Mouse (Mus musculus) left cerebral cortex, postnatal 10 days (tissue): ENCODE measurements around the gene Ifi27l2a. TPM values are rescaled to one million over a fixed set of nuclear protein-coding genes. Genes with fewer than 3 reads are reported as not detected.
"Not testable (repeated sequence)": the region's sequence is repeated elsewhere in the genome, so short reads cannot be mapped to it uniquely, and the experiment has no call there.

ENCODE experiments used
- DNase-seq, 2 experiments: peaks; one replicate each; pipeline ENCODE4 v3.0.0; 2021 to 2022; ENCODE audit warnings: low spot score in 2 of 2, mixed read lengths in 1 of 2; ENCODE audit errors: extremely low spot score in 1 of 2
- intact Hi-C: fragments of 180-260 bp; cut with DNase I; formaldehyde crosslinking; loops from one replicate; pipeline ENCODE4 v1.15.1; 2025
- total RNA-seq, 2 experiments: library from RNA; stranded (reverse); gene quantifications; 2 replicates each; pipeline ENCODE4 v1.2.3; 2021

Gene Ifi27l2a
- 1 to 10 TPM; 3.3 to 5.4 TPM for total RNA-seq

- intact Hi-C loops: loop anchor here (5.0 kb wide), 1 partner anchor 39 kb away; no protein-coding TSS in a partner anchor
- no peak for DNase-seq
Measured at GRCm38 (mm10) chr12:103443524-103443923, at the start of gene Ifi27l2a. Ifi27l2a (minus strand) TSS chr12:103443680.

GRCm38 (mm10) chr12:103492767-103493166 is 49.3 kb upstream of the Ifi27l2a start:
- intact Hi-C loops: loop anchor here (1.0 kb wide), 1 partner anchor 66 kb away; no protein-coding TSS in a partner anchor
- DNase-seq: peak; percentile 53 to 75

- no peak for DNase-seq
- intact Hi-C loops: no loop called here
Measured at GRCm38 (mm10) chr12:103491091-103491730, 47.7 kb upstream of the Ifi27l2a start.

GRCm38 (mm10) chr12:103487750-103488149 is 44.3 kb upstream of the Ifi27l2a start:
- DNase-seq: no peak
- intact Hi-C loops: no loop called here

GRCm38 (mm10) chr12:103487276-103487675 is 43.8 kb upstream of the Ifi27l2a start:
- intact Hi-C loops: no loop called here
- DNase-seq: no peak

- intact Hi-C loops: no loop called here
- no peak for DNase-seq
Measured at GRCm38 (mm10) chr12:103486726-103487125, 43.2 kb upstream of the Ifi27l2a start.

GRCm38 (mm10) chr12:103484200-103484972 is 40.9 kb upstream of the Ifi27l2a start:
- intact Hi-C loops: loop anchor here (5.0 kb wide), 1 partner anchor 42 kb away; the partner anchor contains the start of gene Ifi27l2a
- not testable (repeated sequence) for DNase-seq

- intact Hi-C loops: loop anchor here (5.0 kb wide), 1 partner anchor 40 kb away; the partner anchor contains the start of gene Ifi27l2a
- no peak for DNase-seq
Measured at GRCm38 (mm10) chr12:103482781-103483180, 39.3 kb upstream of the Ifi27l2a start.

GRCm38 (mm10) chr12:103481671-103482070 is 38.2 kb upstream of the Ifi27l2a start:
- DNase-seq: no peak
- intact Hi-C loops: loop anchor here (5.0 kb wide), 1 partner anchor 39 kb away; the partner anchor contains the start of gene Ifi27l2a

GRCm38 (mm10) chr12:103477461-103478015 is 34.1 kb upstream of the Ifi27l2a start:
- intact Hi-C loops: no loop called here
- no peak for DNase-seq

GRCm38 (mm10) chr12:103476779-103477389 is 33.4 kb upstream of the Ifi27l2a start:
- intact Hi-C loops: no loop called here
- no peak for DNase-seq

GRCm38 (mm10) chr12:103474481-103474880 is 31.0 kb upstream of the Ifi27l2a start:
- DNase-seq: no peak
- intact Hi-C loops: no loop called here

- no peak for DNase-seq
- intact Hi-C loops: no loop called here
Measured at GRCm38 (mm10) chr12:103457140-103457539, 13.7 kb upstream of the Ifi27l2a start, which contains the start of gene Ifi27l2b. Ifi27l2b (minus strand) TSS chr12:103457223.

- DNase-seq, intact Hi-C loops: not testable (repeated sequence)
Measured at GRCm38 (mm10) chr12:103456727-103457126, 13.2 kb upstream of the Ifi27l2a start.

- no peak for DNase-seq
- intact Hi-C loops: no loop called here
Measured at GRCm38 (mm10) chr12:103453361-103453760, 9.9 kb upstream of the Ifi27l2a start.

GRCm38 (mm10) chr12:103445060-103445459 is 1.6 kb upstream of the Ifi27l2a start:
- intact Hi-C loops: no loop called here
- DNase-seq: no peak

- DNase-seq: not testable (repeated sequence)
- intact Hi-C loops: loop anchor here (5.0 kb wide), 1 partner anchor 38 kb away; no protein-coding TSS in a partner anchor
Measured at GRCm38 (mm10) chr12:103444261-103444660, 781 bp upstream of the Ifi27l2a start.

- no peak for DNase-seq
- intact Hi-C loops: no loop called here
Measured at GRCm38 (mm10) chr12:103437601-103438000, 5.9 kb downstream of the Ifi27l2a start.

GRCm38 (mm10) chr12:103434861-103435260 is 8.6 kb downstream of the Ifi27l2a start:
- intact Hi-C loops: no loop called here
- no peak for DNase-seq
